Mouse (Mus musculus): Measurements from ENCODE around the gene Traip. TPM values are rescaled to one million over a fixed set of nuclear protein-coding genes. Genes with fewer than 3 reads are reported as not detected.

The Traip gene
- polyA plus RNA-seq, 1 experiment from 2014 or later, result 24.5 TPM

- Histone ChIP-seq H3K4me1 (ENCODE audit: control insufficient read depth, insufficient read depth, low read length) (peaks cover 4% of the 10 kb centered on the region; the same call in 1 of the 2 replicates), H3K4me3 (ENCODE audit: low read length) (no peak overlapping the region), H3K9me3 (ENCODE audit: control insufficient read depth, low read length) (no peaks in the 10 kb centered on the region), H3K4me2 (replicated peaks; ENCODE audit: low read depth, low read length) (no peak overlapping the region), H3K27me3 (ENCODE audit: control insufficient read depth, insufficient read depth, low read length) (no peaks in the 10 kb centered on the region), H3K9ac (ENCODE audit: low read depth, low read length) (no peak overlapping the region), H3K36me3 (ENCODE audit: control insufficient read depth, insufficient read depth, low read length) (peaks cover 17% of the 10 kb centered on the region; the same call in 1 of the 2 replicates), H3K27ac (ENCODE audit: low read depth, low read length) (no peak overlapping the region)
- ATAC-seq (ENCODE audit: low FRiP score, low TSS enrichment), result no peak
- 80% methylated on average over 10 of the region's 10 CpGs for WGBS
These were observed 24.7 kb downstream of the Traip start for GRCm38 (mm10) chr9:107974491-107975171.

- Histone ChIP-seq H3K27ac (ENCODE audit: low read depth, low read length) (peak within 1 kb of the TSS; percentile 34; the same call in 1 of the 2 replicates), H3K9me3 (ENCODE audit: control insufficient read depth, low read length) (no peaks in the 10 kb centered on the region), H3K4me2 (replicated peaks; ENCODE audit: low read depth, low read length) (peak within 1 kb of the TSS; percentile 8; the same call in 1 of the 2 replicates), H3K4me1 (ENCODE audit: control insufficient read depth, insufficient read depth, low read length) (peaks cover 5% of the 10 kb centered on the region), H3K27me3 (ENCODE audit: control insufficient read depth, insufficient read depth, low read length) (no peaks in the 10 kb centered on the region), H3K4me3 (ENCODE audit: low read length) (no peak within 1 kb of the TSS), H3K9ac (ENCODE audit: low read depth, low read length) (no peak within 1 kb of the TSS), H3K36me3 (ENCODE audit: control insufficient read depth, insufficient read depth, low read length) (peaks cover 16% of the 10 kb centered on the region; the same call in 1 of the 2 replicates)
- ATAC-seq (ENCODE audit: low FRiP score, low TSS enrichment), result no peak
- WGBS, result 71% methylated on average over 12 of the region's 12 CpGs
These were observed 25.8 kb downstream of the Traip start, which contains the start of gene Uba7 for GRCm38 (mm10) chr9:107975399-107976386. Gene Uba7 (plus strand): TSS chr9:107975505.

DNA sequence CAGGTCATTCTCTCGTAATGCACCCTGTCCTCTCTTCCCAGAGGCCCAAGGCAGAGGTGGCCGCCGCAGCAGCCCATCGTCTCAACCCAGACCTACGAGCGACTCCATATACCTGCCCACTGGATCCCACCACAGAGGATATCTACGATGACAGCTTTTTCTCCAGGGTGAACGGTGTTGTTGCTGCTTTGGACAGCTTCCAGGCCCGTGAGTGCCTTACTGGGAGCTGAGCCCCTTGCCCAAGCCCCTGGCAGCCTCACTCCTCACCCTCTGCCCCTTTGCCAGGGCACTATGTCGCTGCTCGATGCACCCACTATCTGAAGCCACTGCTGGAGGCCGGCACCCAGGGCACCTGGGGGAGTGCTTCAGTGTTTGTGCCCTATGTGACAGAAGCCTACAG, 28.9 kb downstream of the Traip start:
- H3K9ac ChIP-seq (ENCODE audit: low read depth, low read length), result no peak overlapping the region
- no peak overlapping the region for H3K27ac ChIP-seq (ENCODE audit: low read depth, low read length)

GRCm38 (mm10) chr9:107981684-107982605, 32.0 kb downstream of the Traip start:
- peak overlapping the region; percentile 37 for H3K4me3 ChIP-seq (ENCODE audit: low read length)
- peak; percentile 37; the same call in 1 of the 2 replicates for ATAC-seq (ENCODE audit: low FRiP score, low TSS enrichment)
- peaks cover 5% of the 10 kb centered on the region; the same call in 1 of the 2 replicates for H3K36me3 ChIP-seq (ENCODE audit: control insufficient read depth, insufficient read depth, low read length)
- peak overlapping the region; percentile 79 for H3K9ac ChIP-seq (ENCODE audit: low read depth, low read length)
- peaks cover 38% of the 10 kb centered on the region for H3K4me1 ChIP-seq (ENCODE audit: control insufficient read depth, insufficient read depth, low read length)
- no peaks in the 10 kb centered on the region for H3K27me3 ChIP-seq (ENCODE audit: control insufficient read depth, insufficient read depth, low read length)
- WGBS, result 33% methylated on average over 6 of the region's 7 CpGs
- H3K4me2 ChIP-seq (replicated peaks; ENCODE audit: low read depth, low read length), result peak overlapping the region; percentile 45
- peak overlapping the region; percentile 100 for H3K27ac ChIP-seq (ENCODE audit: low read depth, low read length)
- no peaks in the 10 kb centered on the region for H3K9me3 ChIP-seq (ENCODE audit: control insufficient read depth, low read length)

More for the DNA sequence above, 28.9 kb downstream of the Traip start:
- no peak for ATAC-seq (ENCODE audit: low FRiP score, low TSS enrichment)
- Histone ChIP-seq H3K36me3 (ENCODE audit: control insufficient read depth, insufficient read depth, low read length) (0 out of 2 replicates have a peak, but pooled peaks cover 2% of the 10 kb centered on the region), H3K4me3 (ENCODE audit: low read length) (no peak overlapping the region), H3K4me1 (ENCODE audit: control insufficient read depth, insufficient read depth, low read length) (peaks cover 35% of the 10 kb centered on the region), H3K4me2 (replicated peaks; ENCODE audit: low read depth, low read length) (no peak overlapping the region), H3K9me3 (ENCODE audit: control insufficient read depth, low read length) (no peaks in the 10 kb centered on the region), H3K27me3 (ENCODE audit: control insufficient read depth, insufficient read depth, low read length) (no peaks in the 10 kb centered on the region)
- 92% methylated on average over 12 of the region's 12 CpGs for WGBS

GRCm38 (mm10) chr9:107982681-107983346, 32.9 kb downstream of the Traip start, which contains the start of gene Gm20661:
Gene Gm20661 (plus strand): TSS chr9:107983058.
- Histone ChIP-seq H3K27ac (ENCODE audit: low read depth, low read length) (peak within 1 kb of the TSS; percentile 100), H3K9me3 (ENCODE audit: control insufficient read depth, low read length) (no peaks in the 10 kb centered on the region), H3K4me3 (ENCODE audit: low read length) (peak within 1 kb of the TSS; percentile 53), H3K27me3 (ENCODE audit: control insufficient read depth, insufficient read depth, low read length) (no peaks in the 10 kb centered on the region), H3K9ac (ENCODE audit: low read depth, low read length) (peak within 1 kb of the TSS; percentile 79), H3K36me3 (ENCODE audit: control insufficient read depth, insufficient read depth, low read length) (peaks cover 5% of the 10 kb centered on the region; the same call in 1 of the 2 replicates), H3K4me2 (replicated peaks; ENCODE audit: low read depth, low read length) (peak within 1 kb of the TSS; percentile 45), H3K4me1 (ENCODE audit: control insufficient read depth, insufficient read depth, low read length) (peaks cover 40% of the 10 kb centered on the region)
- ATAC-seq (ENCODE audit: low FRiP score, low TSS enrichment), result peak; percentile 74
- WGBS, result 3% methylated on average over 14 of the region's 14 CpGs

- H3K4me1 ChIP-seq (ENCODE audit: control insufficient read depth, insufficient read depth, low read length), result peaks cover 40% of the 10 kb centered on the region
- peak overlapping the region; percentile 45 for H3K4me2 ChIP-seq (replicated peaks; ENCODE audit: low read depth, low read length)
- H3K27ac ChIP-seq (ENCODE audit: low read depth, low read length), result peak overlapping the region; percentile 100
- H3K27me3 ChIP-seq (ENCODE audit: control insufficient read depth, insufficient read depth, low read length), result no peaks in the 10 kb centered on the region
- peak overlapping the region; percentile 53 for H3K4me3 ChIP-seq (ENCODE audit: low read length)
- ATAC-seq (ENCODE audit: low FRiP score, low TSS enrichment), result peak; percentile 60
- no peaks in the 10 kb centered on the region for H3K9me3 ChIP-seq (ENCODE audit: control insufficient read depth, low read length)
- peak overlapping the region; percentile 79; the same call in 1 of the 2 replicates for H3K9ac ChIP-seq (ENCODE audit: low read depth, low read length)
- peaks cover 5% of the 10 kb centered on the region; the same call in 1 of the 2 replicates for H3K36me3 ChIP-seq (ENCODE audit: control insufficient read depth, insufficient read depth, low read length)
- WGBS, result 5% methylated on average over 4 of the region's 4 CpGs
These were observed 33.5 kb downstream of the Traip start for GRCm38 (mm10) chr9:107983421-107983890.

- no peak for ATAC-seq (ENCODE audit: low FRiP score, low TSS enrichment)
- Histone ChIP-seq H3K4me1 (ENCODE audit: control insufficient read depth, insufficient read depth, low read length) (peaks cover 40% of the 10 kb centered on the region), H3K27me3 (ENCODE audit: control insufficient read depth, insufficient read depth, low read length) (no peaks in the 10 kb centered on the region), H3K4me2 (replicated peaks; ENCODE audit: low read depth, low read length) (peak overlapping the region; percentile 45), H3K9ac (ENCODE audit: low read depth, low read length) (peak overlapping the region; percentile 79), H3K9me3 (ENCODE audit: control insufficient read depth, low read length) (no peaks in the 10 kb centered on the region), H3K36me3 (ENCODE audit: control insufficient read depth, insufficient read depth, low read length) (peaks cover 5% of the 10 kb centered on the region; the same call in 1 of the 2 replicates), H3K27ac (ENCODE audit: low read depth, low read length) (peak overlapping the region; percentile 100), H3K4me3 (ENCODE audit: low read length) (peak overlapping the region; percentile 53)
- WGBS, result 34% methylated on average over 19 of the region's 19 CpGs
These were observed 34.3 kb downstream of the Traip start for GRCm38 (mm10) chr9:107984052-107984753.

Measured in kidney, embryonic 14.5 days (tissue).